Comparison of ENCODE assay signal across 8 mouse cellular contexts in genomic region chr10:3740504-3741388, GRCm38 (mm10). TPM values are rescaled to one million over a fixed set of nuclear protein-coding genes. Genes with fewer than 3 reads are reported as not detected.
DNase-seq lines count a peak whose midpoint lies in the region; ATAC-seq and TF ChIP-seq lines count a peak whose summit lies in the region.

No protein-coding gene starts in this region.

- H3K9me3 ChIP-seq in erythroblast, embryonic 14.5 days (ENCODE audit: control insufficient read depth, low read length) = no peaks in the 10 kb centered on the region
- H3K9me3 ChIP-seq in intestine, embryonic 14.5 days (ENCODE audit: control insufficient read depth, low read length) = no peaks in the 10 kb centered on the region
- H3K9me3 ChIP-seq in limb, embryonic 11.5 days (ENCODE audit: control insufficient read depth, low read length) = no peaks in the 10 kb centered on the region
- H3K9me3 ChIP-seq in midbrain, embryonic 11.5 days (ENCODE audit: control insufficient read depth, low read length) = no peaks in the 10 kb centered on the region

- peaks cover 31% of the 10 kb centered on the region for H3K27me3 ChIP-seq in erythroblast, embryonic 14.5 days (ENCODE audit: control insufficient read depth)
- no peaks in the 10 kb centered on the region for H3K27me3 ChIP-seq in intestine, embryonic 14.5 days (replicated peaks; ENCODE audit: control insufficient read depth, insufficient read depth, low read length)
- H3K27me3 ChIP-seq in limb, embryonic 11.5 days (ENCODE audit: control insufficient read depth, insufficient read depth, low read length) = no peaks in the 10 kb centered on the region
- no peaks in the 10 kb centered on the region for H3K27me3 ChIP-seq in midbrain, embryonic 11.5 days (ENCODE audit: control insufficient read depth, insufficient read depth, low read length)
- H3K27me3 ChIP-seq in splenic B cell, adult 2 months (ENCODE audit: control insufficient read depth, insufficient read depth, low read length, poor library complexity, severe bottlenecking) = no peaks in the 10 kb centered on the region

- H3K4me3 ChIP-seq in erythroblast, embryonic 14.5 days (replicated peaks) = peak overlapping the region; percentile 42
- H3K4me3 ChIP-seq in cortical plate, adult 2 months (ENCODE audit: insufficient read depth, low read length) = peak overlapping the region; percentile 75
- peak overlapping the region; percentile 73 for H3K4me3 ChIP-seq in intestine, embryonic 14.5 days (ENCODE audit: low read depth, low read length)
- peak overlapping the region; percentile 64 for H3K4me3 ChIP-seq in limb, embryonic 11.5 days (ENCODE audit: low read depth, low read length)
- peak overlapping the region; percentile 58 for H3K4me3 ChIP-seq in midbrain, embryonic 11.5 days (ENCODE audit: low read depth, low read length)

- peak; percentile 49 for DNase-seq in gastrocnemius, postnatal 25 days
- DNase-seq in intestine, embryonic 14.5 days (ENCODE audit: low spot score) = peak; percentile 85
- DNase-seq in limb, embryonic 11.5 days (ENCODE audit: low spot score) = peak; percentile 76
- peak; percentile 96 for DNase-seq in midbrain, embryonic 11.5 days (ENCODE audit: low spot score, missing footprints)
- DNase-seq in splenic B cell, adult 2 months (ENCODE audit: low read depth, low spot score) = peak; percentile 36

- peak overlapping the region; percentile 95 for H3K4me2 ChIP-seq in intestine, embryonic 14.5 days (ENCODE audit: low read length)
- H3K4me2 ChIP-seq in limb, embryonic 11.5 days (ENCODE audit: low read depth, severe bottlenecking) = peak overlapping the region; percentile 92
- H3K4me2 ChIP-seq in midbrain, embryonic 11.5 days = peak overlapping the region; percentile 99

- H3K36me3 ChIP-seq in erythroblast, embryonic 14.5 days (ENCODE audit: control insufficient read depth) = no peaks in the 10 kb centered on the region
- no peaks in the 10 kb centered on the region for H3K36me3 ChIP-seq in intestine, embryonic 14.5 days (ENCODE audit: control insufficient read depth, insufficient read depth, low read length)
- H3K36me3 ChIP-seq in limb, embryonic 11.5 days (ENCODE audit: control insufficient read depth, insufficient read depth, low read length) = no peaks in the 10 kb centered on the region
- H3K36me3 ChIP-seq in midbrain, embryonic 11.5 days (ENCODE audit: control insufficient read depth, insufficient read depth, low read length) = no peaks in the 10 kb centered on the region
- H3K36me3 ChIP-seq in splenic B cell, adult 2 months (ENCODE audit: control insufficient read depth, insufficient read depth, low read length, poor library complexity, severe bottlenecking) = no peaks in the 10 kb centered on the region

- no peaks in the 10 kb centered on the region for H3K4me1 ChIP-seq in erythroblast, embryonic 14.5 days (ENCODE audit: control insufficient read depth)
- no peaks in the 10 kb centered on the region for H3K4me1 ChIP-seq in cortical plate, adult 2 months (ENCODE audit: control insufficient read depth, insufficient read depth, low read length)
- 0 out of 2 replicates have a peak, but pooled peaks cover 3% of the 10 kb centered on the region for H3K4me1 ChIP-seq in intestine, embryonic 14.5 days (replicated peaks; ENCODE audit: control insufficient read depth, insufficient read depth, low read length)
- H3K4me1 ChIP-seq in limb, embryonic 11.5 days (ENCODE audit: control insufficient read depth, insufficient read depth, low read length) = peaks cover 5% of the 10 kb centered on the region; the same call in 1 of the 2 replicates
- H3K4me1 ChIP-seq in midbrain, embryonic 11.5 days (ENCODE audit: control insufficient read depth, insufficient read depth, low read length) = 0 out of 2 replicates have a peak, but pooled peaks cover 2% of the 10 kb centered on the region

- TF ChIP-seq POLR2A in cortical plate, adult 2 months (IDR thresholded peaks at IDR 0.05; ENCODE audit: extremely low read depth, insufficient read depth, low read length) = no peak

- TF ChIP-seq CTCF in cortical plate, adult 2 months (IDR thresholded peaks at IDR 0.05; ENCODE audit: extremely low read depth, insufficient read depth, low read length) = peak; percentile 46; the same call in 1 of the 2 replicates

- peak overlapping the region; percentile 98 for H3K27ac ChIP-seq in cortical plate, adult 2 months (ENCODE audit: insufficient read depth, low read length)
- H3K27ac ChIP-seq in intestine, embryonic 14.5 days (ENCODE audit: low read depth) = peak overlapping the region; percentile 84
- peak overlapping the region; percentile 65 for H3K27ac ChIP-seq in limb, embryonic 11.5 days (replicated peaks; ENCODE audit: low read depth, low read length)
- peak overlapping the region; percentile 63 for H3K27ac ChIP-seq in midbrain, embryonic 11.5 days (ENCODE audit: low read depth, low read length)

- no peak for ATAC-seq in erythroblast, adult 5-6 weeks (replicated peaks; ENCODE audit: low FRiP score, poor library complexity, severe bottlenecking)
- peak; percentile 79 for ATAC-seq in intestine, embryonic 14.5 days (replicated peaks; ENCODE audit: low FRiP score, low TSS enrichment, low read depth)
- ATAC-seq in limb, embryonic 11.5 days (ENCODE audit: insufficient number of reproducible peaks, low FRiP score, low TSS enrichment, low read depth) = peak; percentile 78
- peak; percentile 88 for ATAC-seq in midbrain, embryonic 11.5 days (ENCODE audit: low FRiP score)

- 1% methylated on average over 35 of the region's 47 CpGs for WGBS in intestine, embryonic 14.5 days
- WGBS in limb, embryonic 11.5 days = under 1% methylated on average over 35 of the region's 47 CpGs
- under 1% methylated on average over 36 of the region's 47 CpGs for WGBS in midbrain, embryonic 11.5 days

- H3K9ac ChIP-seq in intestine, embryonic 14.5 days (ENCODE audit: low read length) = peak overlapping the region; percentile 78
- peak overlapping the region; percentile 64 for H3K9ac ChIP-seq in limb, embryonic 11.5 days (ENCODE audit: low read length)
- peak overlapping the region; percentile 73 for H3K9ac ChIP-seq in midbrain, embryonic 11.5 days (ENCODE audit: low read length)

RNA-seq across cellular contexts. Expression of gene Plekhg1, which starts 0.6 kb away (rescaled TPM):
- not detected in 2 replicates for polyA plus RNA-seq in erythroblast, embryonic 14.5 days (2012)
- total RNA-seq in erythroblast, adult 5-6 weeks (2015; ENCODE audit: low replicate concordance) = 2.5 and 2.7 TPM in 2 replicates
- 0.42 and 2.0 TPM in 2 replicates for total RNA-seq in erythroblast, adult 5-6 weeks (2017; ENCODE audit: low replicate concordance)
- 7.1 and 7.3 TPM in 2 replicates for polyA plus RNA-seq in cortical plate, adult 2 months (2012; rRNA removed)
- 1 to 10 TPM; 3.4 to 3.8 TPM for total RNA-seq in gastrocnemius, postnatal 25 days (2021)
- 9.8 and 11.0 TPM in 2 replicates for polyA plus RNA-seq in intestine, embryonic 14.5 days (2014; fragmentation: Nextera tagmentation; extraction: Ambion mirVana)
- polyA plus RNA-seq in limb, embryonic 11.5 days (2014; fragmentation: Nextera tagmentation; extraction: Ambion mirVana) = 10.2 and 10.7 TPM in 2 replicates
- polyA plus RNA-seq in midbrain, embryonic 11.5 days (2014; fragmentation: Nextera tagmentation; extraction: Ambion mirVana) = 16.4 and 16.8 TPM in 2 replicates

Comparison
In these comparisons a context has a peak if more than half of its experiments do, and no peak if none do; other contexts are left out.
1. DNase-seq: peak in every context shown above with its lines; median percentile 96 in midbrain, embryonic 11.5 days; 85 in intestine, embryonic 14.5 days; 76 in limb, embryonic 11.5 days; 49 in gastrocnemius, postnatal 25 days; 36 in splenic B cell, adult 2 months.